Mouse (Mus musculus): Measurements from ENCODE around the gene Ush1c. TPM values are rescaled to one million over a fixed set of nuclear protein-coding genes. Genes with fewer than 3 reads are reported as not detected.

Ush1c gene
- polyA plus RNA-seq, 1 experiment from 2014 or later = not detected

GRCm38 (mm10) chr7:46240696-46241095, 2.4 kb upstream of the Ush1c start, which contains the start of gene Otog:
Otog (plus strand) TSS chr7:46240987.
- no peak within 1 kb of the TSS for H3K9ac ChIP-seq
- H3K9me3 ChIP-seq (replicated peaks) = no peaks in the 10 kb centered on the region
- ATAC-seq (ENCODE audit: low read depth) = no peak
- H3K27ac ChIP-seq = no peak within 1 kb of the TSS
- no peak within 1 kb of the TSS for H3K4me2 ChIP-seq
- 24% methylated on average over 2 of the region's 2 CpGs for WGBS (ENCODE audit: insufficient replicate concordance)
- no peak for DNase-seq
- no peaks in the 10 kb centered on the region for H3K27me3 ChIP-seq
- H3K36me3 ChIP-seq = no peaks in the 10 kb centered on the region
- H3K4me1 ChIP-seq (replicated peaks) = no peaks in the 10 kb centered on the region
- H3K4me3 ChIP-seq (replicated peaks) = no peak within 1 kb of the TSS

GRCm38 (mm10) chr7:46240091-46240490, 1.8 kb upstream of the Ush1c start:
- 58% methylated on average over 4 of the region's 4 CpGs for WGBS (ENCODE audit: insufficient replicate concordance)
- no peak overlapping the region for H3K9ac ChIP-seq
- no peaks in the 10 kb centered on the region for H3K4me1 ChIP-seq (replicated peaks)
- no peaks in the 10 kb centered on the region for H3K36me3 ChIP-seq
- ATAC-seq (ENCODE audit: low read depth) (no peak), DNase-seq (no peak)
- H3K4me2 ChIP-seq = no peak overlapping the region
- no peak overlapping the region for H3K27ac ChIP-seq
- H3K4me3 ChIP-seq (replicated peaks) = no peak overlapping the region
- no peaks in the 10 kb centered on the region for H3K9me3 ChIP-seq (replicated peaks)
- no peaks in the 10 kb centered on the region for H3K27me3 ChIP-seq

- Histone ChIP-seq H3K9ac (no peak overlapping the region), H3K36me3 (no peaks in the 10 kb centered on the region), H3K9me3 (replicated peaks) (no peaks in the 10 kb centered on the region), H3K4me2 (no peak overlapping the region), H3K4me3 (replicated peaks) (no peak overlapping the region), H3K27me3 (no peaks in the 10 kb centered on the region), H3K27ac (no peak overlapping the region), H3K4me1 (replicated peaks) (no peaks in the 10 kb centered on the region)
- WGBS (ENCODE audit: insufficient replicate concordance) = 55% methylated on average over 7 of the region's 7 CpGs
- ATAC-seq (ENCODE audit: low read depth) = no peak
- no peak for DNase-seq
Observed at GRCm38 (mm10) chr7:46237192-46237591, 1.1 kb downstream of the Ush1c start.

GRCm38 (mm10) chr7:46236363-46236762, 1.9 kb downstream of the Ush1c start:
- Histone ChIP-seq H3K36me3 (no peaks in the 10 kb centered on the region), H3K4me3 (replicated peaks) (no peak overlapping the region), H3K9ac (no peak overlapping the region), H3K9me3 (replicated peaks) (no peaks in the 10 kb centered on the region), H3K4me1 (replicated peaks) (no peaks in the 10 kb centered on the region), H3K4me2 (no peak overlapping the region), H3K27me3 (no peaks in the 10 kb centered on the region), H3K27ac (no peak overlapping the region)
- DNase-seq (no peak), ATAC-seq (ENCODE audit: low read depth) (no peak)
- 66% methylated on average over 15 of the region's 15 CpGs for WGBS (ENCODE audit: insufficient replicate concordance)

- WGBS (ENCODE audit: insufficient replicate concordance) = 54% methylated on average over 18 of the region's 18 CpGs
Observed at GRCm38 (mm10) chr7:46235948-46236347, 2.4 kb downstream of the Ush1c start.

GRCm38 (mm10) chr7:46226936-46227335, 11.4 kb downstream of the Ush1c start:
- H3K27ac ChIP-seq = no peak overlapping the region
- H3K36me3 ChIP-seq = no peaks in the 10 kb centered on the region
- H3K9ac ChIP-seq = no peak overlapping the region
- no peaks in the 10 kb centered on the region for H3K9me3 ChIP-seq (replicated peaks)
- DNase-seq (no peak), ATAC-seq (ENCODE audit: low read depth) (no peak)
- H3K4me1 ChIP-seq (replicated peaks) = no peaks in the 10 kb centered on the region
- WGBS (ENCODE audit: insufficient replicate concordance) = 56% methylated on average over 4 of the region's 4 CpGs
- no peaks in the 10 kb centered on the region for H3K27me3 ChIP-seq
- H3K4me2 ChIP-seq = no peak overlapping the region
- H3K4me3 ChIP-seq (replicated peaks) = no peak overlapping the region

More at GRCm38 (mm10) chr7:46235948-46236347, 2.4 kb downstream of the Ush1c start:
- Histone ChIP-seq H3K9ac (no peak overlapping the region), H3K9me3 (replicated peaks) (no peaks in the 10 kb centered on the region), H3K4me1 (replicated peaks) (no peaks in the 10 kb centered on the region), H3K27ac (no peak overlapping the region), H3K36me3 (no peaks in the 10 kb centered on the region), H3K27me3 (no peaks in the 10 kb centered on the region), H3K4me3 (replicated peaks) (no peak overlapping the region), H3K4me2 (no peak overlapping the region)
- ATAC-seq (ENCODE audit: low read depth) (no peak), DNase-seq (no peak)

GRCm38 (mm10) chr7:46226253-46226652, 12.1 kb downstream of the Ush1c start:
- H3K4me1 ChIP-seq (replicated peaks) = no peaks in the 10 kb centered on the region
- ATAC-seq (ENCODE audit: low read depth) = no peak
- no peak for DNase-seq

GRCm38 (mm10) chr7:46220591-46221129, 17.6 kb downstream of the Ush1c start:
- Histone ChIP-seq H3K36me3 (no peaks in the 10 kb centered on the region), H3K9ac (no peak overlapping the region), H3K27me3 (peaks cover 6% of the 10 kb centered on the region; the same call in 1 of the 2 replicates), H3K4me2 (no peak overlapping the region), H3K4me1 (replicated peaks) (0 out of 2 replicates have a peak, but pooled peaks cover 4% of the 10 kb centered on the region), H3K4me3 (replicated peaks) (no peak overlapping the region), H3K27ac (no peak overlapping the region), H3K9me3 (replicated peaks) (no peaks in the 10 kb centered on the region)
- 53% methylated on average over 8 of the region's 8 CpGs for WGBS (ENCODE audit: insufficient replicate concordance)
- ATAC-seq (ENCODE audit: low read depth) (no peak), DNase-seq (no peak)

More at GRCm38 (mm10) chr7:46226253-46226652, 12.1 kb downstream of the Ush1c start:
- no peaks in the 10 kb centered on the region for H3K27me3 ChIP-seq
- no peak overlapping the region for H3K4me2 ChIP-seq
- H3K36me3 ChIP-seq = no peaks in the 10 kb centered on the region
- H3K27ac ChIP-seq = no peak overlapping the region
- no peaks in the 10 kb centered on the region for H3K9me3 ChIP-seq (replicated peaks)
- 22% methylated on average over 7 of the region's 7 CpGs for WGBS (ENCODE audit: insufficient replicate concordance)
- H3K9ac ChIP-seq = no peak overlapping the region
- no peak overlapping the region for H3K4me3 ChIP-seq (replicated peaks)

- Histone ChIP-seq H3K4me2 (no peak overlapping the region), H3K27ac (no peak overlapping the region), H3K9ac (no peak overlapping the region), H3K36me3 (no peaks in the 10 kb centered on the region), H3K27me3 (peaks cover 6% of the 10 kb centered on the region; the same call in 1 of the 2 replicates), H3K4me3 (replicated peaks) (no peak overlapping the region), H3K4me1 (replicated peaks) (0 out of 2 replicates have a peak, but pooled peaks cover 4% of the 10 kb centered on the region), H3K9me3 (replicated peaks) (no peaks in the 10 kb centered on the region)
- ATAC-seq (ENCODE audit: low read depth) (peak; percentile 55; the same call in 1 of the 2 replicates), DNase-seq (peak; percentile 42)
- WGBS (ENCODE audit: insufficient replicate concordance) = 18% methylated on average over 11 of the region's 11 CpGs
Observed at GRCm38 (mm10) chr7:46218415-46218814, 19.9 kb downstream of the Ush1c start.

- H3K27me3 ChIP-seq = peaks cover 6% of the 10 kb centered on the region; the same call in 1 of the 2 replicates
- no peak overlapping the region for H3K9ac ChIP-seq
- 0 out of 2 replicates have a peak, but pooled peaks cover 4% of the 10 kb centered on the region for H3K4me1 ChIP-seq (replicated peaks)
- ATAC-seq (ENCODE audit: low read depth) = no peak
- WGBS (ENCODE audit: insufficient replicate concordance) = 45% methylated on average over 2 of the region's 2 CpGs
- no peak overlapping the region for H3K4me2 ChIP-seq
- no peak overlapping the region for H3K27ac ChIP-seq
- H3K36me3 ChIP-seq = no peaks in the 10 kb centered on the region
- no peaks in the 10 kb centered on the region for H3K9me3 ChIP-seq (replicated peaks)
- DNase-seq = no peak
- no peak overlapping the region for H3K4me3 ChIP-seq (replicated peaks)
Observed at GRCm38 (mm10) chr7:46216481-46216880, 21.8 kb downstream of the Ush1c start.

- Histone ChIP-seq H3K27me3 (0 out of 2 replicates have a peak, but pooled peaks cover 4% of the 10 kb centered on the region), H3K4me3 (replicated peaks) (no peak overlapping the region), H3K36me3 (no peaks in the 10 kb centered on the region), H3K9ac (no peak overlapping the region), H3K9me3 (replicated peaks) (no peaks in the 10 kb centered on the region), H3K4me2 (no peak overlapping the region), H3K27ac (no peak overlapping the region), H3K4me1 (replicated peaks) (no peaks in the 10 kb centered on the region)
- ATAC-seq (ENCODE audit: low read depth) (no peak), DNase-seq (no peak)
- WGBS (ENCODE audit: insufficient replicate concordance) = 66% methylated on average over 6 of the region's 6 CpGs
Observed at GRCm38 (mm10) chr7:46210276-46210675, 28.0 kb downstream of the Ush1c start.

- no peaks in the 10 kb centered on the region for H3K4me1 ChIP-seq (replicated peaks)
- H3K4me2 ChIP-seq = no peak overlapping the region
- 72% methylated on average over 8 of the region's 8 CpGs for WGBS (ENCODE audit: insufficient replicate concordance)
- H3K4me3 ChIP-seq (replicated peaks) = no peak overlapping the region
- H3K9me3 ChIP-seq (replicated peaks) = no peaks in the 10 kb centered on the region
- no peaks in the 10 kb centered on the region for H3K36me3 ChIP-seq
- 0 out of 2 replicates have a peak, but pooled peaks cover 4% of the 10 kb centered on the region for H3K27me3 ChIP-seq
- ATAC-seq (ENCODE audit: low read depth) (no peak), DNase-seq (no peak)
- no peak overlapping the region for H3K9ac ChIP-seq
- H3K27ac ChIP-seq = no peak overlapping the region
Observed at GRCm38 (mm10) chr7:46208131-46208530, 30.2 kb downstream of the Ush1c start.
